Mouse (Mus musculus) midbrain, embryonic 12.5 days (tissue): ENCODE data around the gene Whrn. TPM values are rescaled to one million over a fixed set of nuclear protein-coding genes. Genes with fewer than 3 reads are reported as not detected.

Experiments used
- ATAC-seq: fragments of 200-750 bp; cut with Nextera tagmentation; 2 replicates; pipeline ENCODE4 v1.8.0; 2017; ENCODE audit warnings: low read depth, moderate TSS enrichment, moderate library complexity; ENCODE audit not compliant: low FRiP score
- H3K27ac ChIP-seq: fragments of 300-500 bp; sonication (generic); replicated peaks from 2 replicates; pipeline ENCODE4 v1.5.1; 2016; ENCODE audit warnings: mild to moderate bottlenecking
- H3K27me3 ChIP-seq: fragments of 300-500 bp; sonication (generic); 2 replicates; pipeline ENCODE4 v1.6.1; 2016; ENCODE audit warnings: mild to moderate bottlenecking
- H3K36me3 ChIP-seq: fragments of 300-500 bp; sonication (generic); 2 replicates; pipeline ENCODE4 v1.6.1; 2016
- H3K4me1 ChIP-seq: fragments of 300-500 bp; sonication (generic); 2 replicates; pipeline ENCODE4 v1.6.1; 2016
- H3K4me2 ChIP-seq: fragments of 300-500 bp; sonication (generic); replicated peaks from 2 replicates; pipeline ENCODE4 v1.6.1; 2016; ENCODE audit warnings: mild to moderate bottlenecking, moderate library complexity
- H3K4me3 ChIP-seq: fragments of 300-500 bp; sonication (generic); 2 replicates; pipeline ENCODE4 v1.5.1; 2016; ENCODE audit warnings: mild to moderate bottlenecking
- H3K9ac ChIP-seq: fragments of 300-500 bp; sonication (generic); replicated peaks from 2 replicates; pipeline ENCODE4 v1.6.1; 2016; ENCODE audit warnings: mild to moderate bottlenecking, moderate library complexity
- H3K9me3 ChIP-seq: fragments of 300-500 bp; sonication (generic); 2 replicates; pipeline ENCODE4 v1.6.1; 2016; ENCODE audit warnings: mild to moderate bottlenecking
- WGBS: fragments of 180-500 bp; shearing (Covaris S2); methylation state at CpG from one replicate; pipeline ENCODE4 v1.1.7; 2016; 5-methylcytosine and 5-hydroxymethylcytosine counted together
- polyA plus RNA-seq: library from polyadenylated mRNA; unstranded; fragments of >200 nt; fragmentation: Nextera tagmentation; extraction: Ambion mirVana; gene quantifications from 2 replicates; pipeline ENCODE4 v1.2.1, GENCODE M21; 2016

The Whrn gene
- polyA plus RNA-seq, 1 experiment from 2014 or later = 15.4 TPM

DNA sequence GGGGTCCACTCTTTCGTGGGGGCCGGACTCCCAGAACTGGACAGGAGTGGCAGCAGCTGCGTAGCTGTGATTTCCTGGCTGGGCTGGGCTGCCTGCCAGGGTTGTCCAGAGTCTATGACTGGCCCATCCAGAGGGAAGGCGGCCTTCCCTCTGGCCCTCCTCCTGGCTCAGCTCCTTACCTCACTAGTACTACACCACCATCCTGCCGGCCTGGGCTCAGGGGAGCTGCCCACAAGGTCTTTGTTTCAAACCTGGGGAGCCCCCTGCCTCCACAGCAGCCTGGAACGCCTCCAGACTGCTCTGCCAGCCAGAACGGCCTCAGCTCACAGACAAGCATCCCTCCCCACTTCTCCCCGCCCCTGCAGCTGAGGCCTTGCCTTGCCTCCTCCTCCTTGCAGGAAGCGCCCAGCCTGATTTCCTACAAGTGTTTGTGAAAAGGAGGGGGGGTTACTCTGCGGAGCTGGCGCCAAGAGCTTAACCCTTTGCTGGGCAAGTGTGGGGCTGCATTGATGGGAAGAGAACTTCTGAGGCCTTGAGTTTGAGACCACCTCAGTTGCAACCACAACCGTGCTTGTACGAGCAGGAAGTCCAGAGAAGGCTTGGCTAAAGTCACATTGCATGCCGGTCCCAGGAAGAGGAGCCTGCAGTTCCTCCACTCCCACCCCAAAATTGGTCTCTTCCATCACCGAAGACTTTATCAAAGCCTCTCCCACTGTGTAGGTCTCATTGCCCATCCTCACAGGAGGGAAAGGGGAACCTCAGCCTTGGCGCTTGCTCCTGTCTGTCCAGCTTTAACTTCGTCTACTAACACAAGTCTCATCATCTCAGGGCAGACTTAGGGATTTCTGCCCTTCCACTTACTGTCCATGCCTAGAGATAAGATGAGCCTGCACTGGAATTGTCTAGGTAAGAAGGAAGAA, 92.5 kb downstream of the Whrn start, which contains the start of gene Akna:
Akna (minus strand) TSS at position 315 of the 920 bp plus-strand sequence.
- H3K36me3 ChIP-seq = no peaks in the 10 kb centered on the region
- H3K9ac ChIP-seq = peak within 1 kb of the TSS; percentile 47
- no peaks in the 10 kb centered on the region for H3K9me3 ChIP-seq
- peak within 1 kb of the TSS; percentile 44 for H3K4me2 ChIP-seq
- 14% methylated on average over 17 of the region's 17 CpGs for WGBS
- H3K4me1 ChIP-seq = peaks cover 71% of the 10 kb centered on the region
- peak within 1 kb of the TSS; percentile 81 for H3K27ac ChIP-seq
- H3K4me3 ChIP-seq = peak within 1 kb of the TSS; percentile 27
- H3K27me3 ChIP-seq = no peaks in the 10 kb centered on the region; the same call in 1 of the 2 replicates
- ATAC-seq = peak; percentile 77

DNA sequence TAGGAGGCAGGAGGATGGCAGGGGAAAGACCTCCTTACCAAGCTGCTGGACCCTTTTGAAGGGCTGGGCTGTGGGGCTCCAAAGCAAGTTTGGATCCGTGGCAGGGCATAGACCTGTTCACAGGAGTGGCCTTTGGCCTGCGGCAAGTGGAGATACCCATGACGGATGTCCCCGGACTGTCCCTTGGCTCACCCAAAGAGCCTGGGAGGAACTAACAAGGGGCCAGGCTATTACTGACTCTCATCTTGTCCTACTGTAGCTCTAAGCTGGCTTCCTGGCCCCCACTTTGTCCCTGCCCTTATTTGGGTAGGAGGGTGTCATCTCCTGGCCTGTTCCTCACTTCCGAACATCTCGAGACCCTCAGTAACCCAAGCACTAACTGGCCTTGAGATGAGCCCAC, 93.2 kb downstream of the Whrn start:
- ATAC-seq = peak; percentile 2
- H3K4me1 ChIP-seq = peaks cover 67% of the 10 kb centered on the region
- WGBS = 75% methylated on average over 6 of the region's 6 CpGs

DNA sequence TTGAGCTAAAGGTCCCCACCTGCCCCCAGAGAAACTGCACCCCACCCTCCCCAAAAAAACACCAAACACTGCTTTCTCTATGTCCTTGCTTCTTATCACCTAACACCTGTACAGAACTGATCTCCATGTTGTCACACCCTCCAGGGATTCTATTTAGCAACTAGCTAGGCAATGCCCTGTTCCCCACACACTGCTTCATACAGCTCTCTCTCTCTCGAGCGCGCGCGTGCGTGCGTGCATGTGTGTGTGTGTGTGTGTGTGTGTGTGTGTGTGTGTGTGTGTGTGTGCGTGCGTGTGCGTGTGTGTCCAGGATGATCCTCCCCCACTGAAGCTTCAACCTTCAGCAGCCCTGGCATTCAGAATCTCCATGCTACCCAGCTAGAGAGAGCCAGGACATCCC, 93.7 kb downstream of the Whrn start:
- WGBS = 95% methylated on average over 10 of the region's 10 CpGs
- Histone ChIP-seq H3K27me3 (no peaks in the 10 kb centered on the region; the same call in 1 of the 2 replicates), H3K4me3 (no peak overlapping the region), H3K9me3 (no peaks in the 10 kb centered on the region), H3K4me1 (peaks cover 67% of the 10 kb centered on the region), H3K4me2 (peak overlapping the region; percentile 44), H3K36me3 (0 out of 2 replicates have a peak, but pooled peaks cover 6% of the 10 kb centered on the region), H3K9ac (peak overlapping the region; percentile 47; the same call in 1 of the 2 replicates), H3K27ac (no peak overlapping the region)
- no peak for ATAC-seq

More for the DNA sequence above, 93.2 kb downstream of the Whrn start:
- Histone ChIP-seq H3K27ac (peak overlapping the region; percentile 81), H3K9ac (peak overlapping the region; percentile 47), H3K4me2 (peak overlapping the region; percentile 44), H3K36me3 (0 out of 2 replicates have a peak, but pooled peaks cover 2% of the 10 kb centered on the region), H3K4me3 (peak overlapping the region; percentile 27), H3K9me3 (no peaks in the 10 kb centered on the region), H3K27me3 (no peaks in the 10 kb centered on the region; the same call in 1 of the 2 replicates)

DNA sequence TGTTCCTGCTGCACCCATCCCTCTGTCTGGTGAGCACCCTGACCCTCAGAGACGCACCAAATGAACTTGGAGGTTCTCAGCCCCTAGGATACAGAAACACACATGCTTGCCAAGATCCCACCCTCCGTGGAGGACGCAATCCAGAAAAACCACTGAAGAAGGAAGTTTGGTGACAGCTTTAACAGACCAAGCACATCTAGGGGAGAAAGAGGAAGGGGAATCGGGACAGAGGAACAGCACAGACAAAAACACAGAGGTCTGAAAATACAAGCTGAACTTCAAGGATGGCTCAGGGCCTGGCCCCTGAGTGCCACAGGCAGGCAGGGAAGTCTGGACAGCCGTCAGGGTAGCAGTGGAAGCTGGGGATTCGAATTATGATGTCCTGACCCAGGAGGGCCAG, 94.2 kb downstream of the Whrn start:
- Histone ChIP-seq H3K9me3 (no peaks in the 10 kb centered on the region), H3K36me3 (0 out of 2 replicates have a peak, but pooled peaks cover 6% of the 10 kb centered on the region), H3K9ac (no peak overlapping the region), H3K4me1 (peaks cover 65% of the 10 kb centered on the region), H3K4me3 (no peak overlapping the region), H3K27ac (no peak overlapping the region), H3K27me3 (no peaks in the 10 kb centered on the region; the same call in 1 of the 2 replicates), H3K4me2 (peak overlapping the region; percentile 2; the same call in 1 of the 2 replicates)
- WGBS = 84% methylated on average over 6 of the region's 6 CpGs
- ATAC-seq = no peak

DNA sequence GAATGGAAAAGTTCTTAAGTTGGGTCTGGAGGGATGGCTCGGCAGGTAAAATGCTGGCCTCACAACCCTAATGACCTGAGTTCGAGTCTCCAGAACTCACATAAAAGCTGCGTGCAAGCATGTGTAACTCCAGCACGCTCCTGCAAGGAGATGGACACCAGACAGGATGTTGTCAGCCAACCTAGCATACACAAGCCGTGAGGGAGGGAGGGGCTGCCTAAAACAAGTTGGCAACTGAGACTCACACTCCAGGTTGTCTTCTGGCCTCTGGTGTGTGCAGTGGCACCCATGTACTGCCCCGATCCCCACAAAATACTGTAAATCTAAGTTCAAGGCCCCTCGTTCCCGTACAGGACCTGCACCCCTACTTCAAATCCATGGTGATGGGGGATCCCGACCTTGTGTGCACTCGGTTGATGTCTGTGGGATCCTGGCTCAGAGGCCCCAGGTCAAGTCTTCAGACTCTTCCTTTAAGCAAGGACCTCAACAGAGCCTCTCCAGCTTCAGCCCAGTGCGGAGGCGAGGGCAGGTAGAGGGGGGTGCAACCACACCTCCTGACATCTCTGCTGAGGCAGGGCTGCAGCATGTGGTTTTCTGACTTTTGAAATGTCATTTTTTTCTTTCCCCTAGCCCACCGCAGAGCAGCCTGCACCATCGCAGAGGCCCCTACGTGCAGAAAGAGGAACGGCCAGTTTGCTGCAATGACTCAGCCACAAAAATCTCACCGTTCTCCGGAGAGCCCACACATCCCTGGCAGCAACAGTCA, 95.1 kb downstream of the Whrn start:
- WGBS = 90% methylated on average over 18 of the region's 18 CpGs
- H3K4me2 ChIP-seq = no peak overlapping the region
- H3K4me1 ChIP-seq = peaks cover 56% of the 10 kb centered on the region
- H3K9me3 ChIP-seq = no peaks in the 10 kb centered on the region
- no peak overlapping the region for H3K9ac ChIP-seq
- no peak overlapping the region for H3K27ac ChIP-seq
- ATAC-seq = no peak
- H3K4me3 ChIP-seq = no peak overlapping the region
- H3K27me3 ChIP-seq = no peaks in the 10 kb centered on the region
- H3K36me3 ChIP-seq = peaks cover 6% of the 10 kb centered on the region; the same call in 1 of the 2 replicates

DNA sequence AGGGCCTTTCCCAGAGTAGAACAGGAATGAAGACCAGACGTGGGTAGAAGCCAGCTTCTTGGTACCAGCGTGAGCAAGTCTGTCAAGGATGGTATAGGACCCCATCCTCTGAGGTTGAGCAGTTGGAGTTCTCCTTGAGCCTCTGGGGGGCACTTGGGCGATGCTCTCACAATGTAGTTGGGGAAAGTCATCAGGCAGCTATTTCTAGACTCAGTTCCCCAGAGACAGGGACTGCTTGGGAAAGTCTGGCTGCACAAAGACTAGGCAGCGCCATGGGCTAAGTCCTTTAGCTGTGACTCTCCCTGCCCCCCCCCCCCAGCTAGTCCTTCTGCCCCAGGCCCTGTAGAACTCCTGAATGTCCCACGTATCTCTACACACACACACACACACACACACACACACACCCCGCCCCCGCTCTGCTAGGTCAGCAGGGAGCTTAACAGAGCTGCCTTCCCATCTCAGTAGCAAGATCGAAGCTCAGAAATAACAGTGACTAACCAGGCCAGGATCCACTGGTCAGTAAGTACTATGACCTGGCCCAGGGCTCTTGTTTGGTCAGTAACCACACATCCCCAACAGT, 96.0 kb downstream of the Whrn start:
- 64% methylated on average over 8 of the region's 8 CpGs for WGBS
- H3K36me3 ChIP-seq = peaks cover 14% of the 10 kb centered on the region
- H3K4me1 ChIP-seq = peaks cover 48% of the 10 kb centered on the region
- no peak overlapping the region for H3K9ac ChIP-seq
- no peak overlapping the region for H3K27ac ChIP-seq
- H3K4me2 ChIP-seq = no peak overlapping the region
- no peaks in the 10 kb centered on the region for H3K27me3 ChIP-seq
- no peaks in the 10 kb centered on the region for H3K9me3 ChIP-seq
- no peak overlapping the region for H3K4me3 ChIP-seq
- no peak for ATAC-seq

DNA sequence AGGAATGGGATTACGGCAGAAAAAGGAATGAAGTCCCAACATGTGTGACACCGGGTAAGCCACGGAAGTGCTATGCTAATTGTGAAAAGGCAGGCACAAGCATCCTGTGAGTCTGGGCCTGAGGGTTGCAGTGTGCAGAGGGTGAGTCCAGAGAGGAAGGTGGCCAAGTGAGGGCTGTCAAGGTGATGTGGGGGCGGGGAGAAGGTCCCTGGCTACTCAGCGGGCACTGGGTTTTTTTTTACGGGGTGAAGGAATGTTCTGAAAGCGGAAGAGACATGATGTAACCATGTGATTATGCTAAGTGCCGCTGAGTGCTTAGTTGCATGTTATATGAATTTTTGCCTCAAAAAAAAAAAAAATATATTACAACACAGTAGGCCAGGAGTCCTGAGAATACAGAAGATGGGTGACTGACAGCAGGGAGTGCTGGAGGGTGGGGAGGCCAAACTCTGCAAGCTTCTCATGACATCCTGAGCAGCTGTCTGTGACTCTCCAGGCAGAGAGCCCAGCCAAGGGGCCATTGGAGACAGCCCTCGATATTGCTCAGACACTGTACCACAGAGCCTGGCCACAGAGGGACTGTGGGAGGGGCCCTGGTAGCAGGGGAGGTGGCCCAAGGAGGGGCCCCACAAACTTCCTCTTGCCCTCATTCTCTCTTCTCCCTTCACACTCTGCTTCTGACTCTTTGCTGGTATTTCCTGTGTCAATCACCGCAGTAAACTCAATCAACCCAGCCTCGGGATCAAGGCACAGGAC, 96.8 kb downstream of the Whrn start:
- H3K27me3 ChIP-seq = no peaks in the 10 kb centered on the region
- peaks cover 40% of the 10 kb centered on the region for H3K4me1 ChIP-seq
- no peak overlapping the region for H3K4me2 ChIP-seq
- 0 out of 2 replicates have a peak overlapping the region, but pooled peaks have one; percentile 2 for H3K27ac ChIP-seq
- no peaks in the 10 kb centered on the region for H3K9me3 ChIP-seq
- no peak overlapping the region for H3K9ac ChIP-seq
- peaks cover 22% of the 10 kb centered on the region for H3K36me3 ChIP-seq
- no peak overlapping the region for H3K4me3 ChIP-seq
- WGBS = 80% methylated on average over 11 of the region's 11 CpGs
- no peak for ATAC-seq

DNA sequence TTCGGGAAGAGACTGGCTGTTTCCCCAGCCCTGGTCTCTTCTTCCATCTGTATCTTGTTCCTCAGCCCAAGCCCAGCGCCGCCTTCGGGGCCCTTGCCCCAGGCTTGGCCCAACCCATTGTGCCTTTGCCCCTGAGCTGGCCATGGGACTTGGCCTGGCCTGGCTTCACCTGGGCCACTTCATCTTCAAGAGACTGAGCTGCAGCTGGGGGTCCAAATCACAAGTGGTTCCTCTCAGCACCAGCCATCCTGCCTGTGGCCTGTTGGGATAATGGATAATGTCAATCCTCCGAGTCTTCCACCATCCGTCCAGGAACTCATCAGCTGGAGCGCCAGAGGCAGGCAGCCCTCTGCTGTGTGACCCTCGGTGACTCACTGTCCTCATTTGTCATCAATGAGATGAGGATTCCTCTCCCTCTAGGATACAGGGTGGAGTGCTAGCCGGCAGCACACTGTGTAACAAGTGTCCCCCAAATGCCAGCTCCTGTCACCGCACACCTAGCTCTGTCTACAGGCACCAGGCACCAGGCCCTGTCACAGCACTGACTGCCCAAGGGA, 97.7 kb downstream of the Whrn start:
- no peaks in the 10 kb centered on the region for H3K27me3 ChIP-seq
- no peak overlapping the region for H3K9ac ChIP-seq
- H3K36me3 ChIP-seq = peaks cover 30% of the 10 kb centered on the region
- H3K4me2 ChIP-seq = no peak overlapping the region
- no peak overlapping the region for H3K27ac ChIP-seq
- H3K9me3 ChIP-seq = no peaks in the 10 kb centered on the region
- peaks cover 30% of the 10 kb centered on the region for H3K4me1 ChIP-seq
- H3K4me3 ChIP-seq = no peak overlapping the region
- no peak for ATAC-seq
- 88% methylated on average over 10 of the region's 10 CpGs for WGBS

DNA sequence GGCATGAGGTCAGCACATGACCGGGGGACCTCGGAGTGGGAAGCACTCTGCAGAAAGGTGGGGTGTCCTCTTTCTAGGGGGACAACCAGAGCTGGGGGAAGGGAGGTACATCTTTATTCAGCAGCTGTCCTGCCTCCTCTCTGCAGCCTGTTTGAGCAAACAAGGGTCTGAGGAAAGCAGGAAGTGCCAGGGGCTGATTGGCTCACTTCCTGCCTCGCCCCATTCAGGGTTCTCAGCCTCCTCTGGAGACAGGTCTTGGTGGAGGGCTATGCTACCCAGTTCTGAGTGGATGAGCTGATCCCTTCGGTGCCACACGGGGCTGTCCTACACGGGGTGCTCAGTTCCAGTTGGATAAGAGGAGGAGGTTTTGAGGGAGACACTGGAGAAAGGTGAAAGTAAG, 104.5 kb downstream of the Whrn start:
- WGBS = 89% methylated on average over 6 of the region's 6 CpGs
- Histone ChIP-seq H3K27ac (0 out of 2 replicates have a peak overlapping the region, but pooled peaks have one; percentile 93), H3K4me2 (no peak overlapping the region), H3K27me3 (no peaks in the 10 kb centered on the region), H3K9ac (no peak overlapping the region), H3K9me3 (no peaks in the 10 kb centered on the region), H3K4me3 (no peak overlapping the region), H3K4me1 (peaks cover 42% of the 10 kb centered on the region), H3K36me3 (peaks cover 39% of the 10 kb centered on the region)
- ATAC-seq = no peak

DNA sequence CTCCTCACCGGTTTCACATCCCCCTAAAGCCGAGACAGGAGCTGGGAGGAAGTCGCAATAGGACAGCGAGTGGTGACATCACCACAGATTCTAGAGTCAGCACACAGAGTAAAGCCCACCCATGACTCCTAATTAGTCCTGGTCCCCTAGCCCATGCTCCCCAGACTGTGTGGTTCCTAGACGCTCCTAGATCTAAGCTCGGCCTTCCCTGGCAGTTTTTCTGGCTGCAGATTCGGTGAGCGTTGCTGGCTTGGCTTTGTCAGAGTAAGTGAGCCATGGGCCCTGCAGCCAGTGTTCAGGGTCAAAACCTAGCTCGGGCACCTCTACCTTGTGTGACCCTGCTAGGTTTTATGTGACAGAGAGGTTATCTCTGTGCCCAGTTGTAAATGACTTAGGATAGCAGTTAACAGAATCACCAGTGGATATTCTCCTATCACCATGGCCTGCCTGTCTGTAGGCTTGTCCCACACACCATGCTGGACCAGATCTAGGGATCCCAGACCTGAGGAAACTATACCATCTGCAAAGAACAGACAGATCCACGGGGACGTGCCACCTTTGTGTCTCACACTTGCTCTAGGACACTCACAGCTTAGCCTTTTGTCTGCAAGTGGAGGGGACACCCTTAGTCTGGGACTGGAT, 105.8 kb downstream of the Whrn start:
- Histone ChIP-seq H3K36me3 (peaks cover 42% of the 10 kb centered on the region), H3K4me1 (peaks cover 44% of the 10 kb centered on the region), H3K9ac (no peak overlapping the region), H3K27me3 (no peaks in the 10 kb centered on the region), H3K9me3 (no peaks in the 10 kb centered on the region), H3K4me3 (no peak overlapping the region), H3K27ac (peak overlapping the region; percentile 93), H3K4me2 (peak overlapping the region; percentile 32)
- WGBS = 30% methylated on average over 11 of the region's 11 CpGs
- ATAC-seq = peak; percentile 74
